ENCODE assay signal across 8 mouse cellular contexts in genomic region chr7:105726144-105726979, GRCm38 (mm10). TPM values are rescaled to one million over a fixed set of nuclear protein-coding genes. Genes with fewer than 3 reads are reported as not detected.
DNase-seq lines count a peak whose midpoint lies in the region; ATAC-seq and TF ChIP-seq lines count a peak whose summit lies in the region.

No protein-coding gene starts in this region.

- ATAC-seq in Patski, result peak; percentile 99
- peak; percentile 74 to 83 for ATAC-seq in hematopoietic stem cell, adult 5-6 weeks (replicated peaks in 1 of 2; ENCODE audit: insufficient read depth in 1 of 2, low FRiP score in 2 of 2, low TSS enrichment in 1 of 2, low read depth in 1 of 2, poor library complexity in 2 of 2, severe bottlenecking in 2 of 2)

- H3K4me3 ChIP-seq in embryonic facial prominence, embryonic 10.5 days, result no peak overlapping the region

- H3K36me3 ChIP-seq in embryonic facial prominence, embryonic 10.5 days (replicated peaks), result peaks cover 34% of the 10 kb centered on the region

- in situ Hi-C loops in Patski (cut with MboI; ENCODE audit: low pct_unique_long_range_greater_than_20kb), result no loop called here

- POLR2A ChIA-PET in Patski (lab: Charles Lee), result interaction anchor here (1.3 kb wide), 1 partner anchor 9 kb away, joined by 5 read pairs; no protein-coding TSS in a partner anchor

- peak; percentile 38 to 85 for DNase-seq in adrenal gland, adult (ENCODE audit: inconsistent age in 2 of 2, low spot score in 1 of 2)
- DNase-seq in adrenal gland, adult 8-10 months, result no peak
- no peak for DNase-seq in Patski (ENCODE audit: low read depth, low spot score)
- DNase-seq in embryonic facial prominence, embryonic 10.5 days (ENCODE audit: low spot score), result peak; percentile 28
- DNase-seq in layer of hippocampus, postnatal 10 days (ENCODE audit: low spot score in 2 of 2), result peak; percentile 42 to 57
- peak; percentile 79 for DNase-seq in lung, postnatal 25 days (ENCODE audit: low spot score)
- DNase-seq in right cerebral cortex, adult 2 months (ENCODE audit: low spot score in 2 of 2), result peak; percentile 68 to 73

- no peak overlapping the region for H3K27ac ChIP-seq in embryonic facial prominence, embryonic 10.5 days (replicated peaks)

- peak; percentile 86 for TF ChIP-seq CTCF in Patski (IDR thresholded peaks at IDR 0.05)

- H3K4me1 ChIP-seq in embryonic facial prominence, embryonic 10.5 days, result no peaks in the 10 kb centered on the region

- H3K9me3 ChIP-seq in embryonic facial prominence, embryonic 10.5 days, result no peaks in the 10 kb centered on the region

- H3K27me3 ChIP-seq in Patski, result no peaks in the 10 kb centered on the region
- H3K27me3 ChIP-seq in embryonic facial prominence, embryonic 10.5 days (replicated peaks; ENCODE audit: low read depth, poor library complexity, severe bottlenecking), result no peaks in the 10 kb centered on the region

- 82% methylated on average over 4 of the region's 4 CpGs for WGBS in embryonic facial prominence, embryonic 10.5 days

- CTCF ChIA-PET in Patski (lab: Charles Lee), result interaction anchor here (1.0 to 2.0 kb wide), 8 partner anchors 9 to 93 kb away, joined by 3 to 13 read pairs (median 6); partner anchors contain the start of gene Taf10

RNA-seq across cellular contexts. Expression of gene Ilk, which starts 10.0 kb away (rescaled TPM):
- total RNA-seq in adrenal gland, adult 8-10 months (2022), result 100 to 1,000 TPM; 127 to 155 (median 137) TPM
- polyA plus RNA-seq in Patski (2021), result 218 TPM
- 214 and 219 TPM in 2 replicates for polyA plus RNA-seq in embryonic facial prominence, embryonic 10.5 days (2016; fragmentation: Nextera tagmentation; extraction: Ambion mirVana)
- total RNA-seq in hematopoietic stem cell, adult 5-6 weeks (2017), result 92.3 and 101 TPM in 2 replicates
- total RNA-seq in layer of hippocampus, postnatal 10 days (2021), result 100 to 1,000 TPM; 112 to 117 TPM

RNA-seq across cellular contexts. Expression of gene Rrp8, which starts 10.8 kb away (rescaled TPM):
- total RNA-seq in adrenal gland, adult 8-10 months (2022), result 10 to 100 TPM; 18.3 to 29.6 (median 22.0) TPM
- 34.0 TPM for polyA plus RNA-seq in Patski (2021)
- 45.3 and 45.4 TPM in 2 replicates for polyA plus RNA-seq in embryonic facial prominence, embryonic 10.5 days (2016; fragmentation: Nextera tagmentation; extraction: Ambion mirVana)
- total RNA-seq in hematopoietic stem cell, adult 5-6 weeks (2017), result 17.5 and 34.8 TPM in 2 replicates
- total RNA-seq in layer of hippocampus, postnatal 10 days (2021), result 10 to 100 TPM; 15.4 to 17.4 TPM

RNA-seq across cellular contexts. Expression of gene Taf10, which starts 17.8 kb away (rescaled TPM):
- 100 to 1,000 TPM; 198 to 224 (median 207) TPM for total RNA-seq in adrenal gland, adult 8-10 months (2022)
- 180 TPM for polyA plus RNA-seq in Patski (2021)
- 154 and 163 TPM in 2 replicates for polyA plus RNA-seq in embryonic facial prominence, embryonic 10.5 days (2016; fragmentation: Nextera tagmentation; extraction: Ambion mirVana)
- total RNA-seq in hematopoietic stem cell, adult 5-6 weeks (2017), result 132 and 162 TPM in 2 replicates
- total RNA-seq in layer of hippocampus, postnatal 10 days (2021), result 100 to 1,000 TPM; 136 to 148 TPM

RNA-seq across cellular contexts. Expression of gene Tpp1, which starts 25.7 kb away (rescaled TPM):
- total RNA-seq in adrenal gland, adult 8-10 months (2022), result 100 to 1,000 TPM; 121 to 139 (median 132) TPM
- 211 TPM for polyA plus RNA-seq in Patski (2021)
- 45.0 and 49.2 TPM in 2 replicates for polyA plus RNA-seq in embryonic facial prominence, embryonic 10.5 days (2016; fragmentation: Nextera tagmentation; extraction: Ambion mirVana)
- 22.1 and 27.4 TPM in 2 replicates for total RNA-seq in hematopoietic stem cell, adult 5-6 weeks (2017)
- 10 to 100 TPM; 31.6 to 38.3 TPM for total RNA-seq in layer of hippocampus, postnatal 10 days (2021)

Comparison
In these comparisons a context has a peak if more than half of its experiments do, and no peak if none do; other contexts are left out.
1. DNase-seq: peak in adrenal gland, adult (2 of 2), embryonic facial prominence, embryonic 10.5 days (single experiment), layer of hippocampus, postnatal 10 days (2 of 2), lung, postnatal 25 days (single experiment) and right cerebral cortex, adult 2 months (2 of 2); none in adrenal gland, adult 8-10 months (single experiment) and Patski (single experiment).